12 mouse cellular contexts compared by ENCODE assay signal in the genomic region with DNA sequence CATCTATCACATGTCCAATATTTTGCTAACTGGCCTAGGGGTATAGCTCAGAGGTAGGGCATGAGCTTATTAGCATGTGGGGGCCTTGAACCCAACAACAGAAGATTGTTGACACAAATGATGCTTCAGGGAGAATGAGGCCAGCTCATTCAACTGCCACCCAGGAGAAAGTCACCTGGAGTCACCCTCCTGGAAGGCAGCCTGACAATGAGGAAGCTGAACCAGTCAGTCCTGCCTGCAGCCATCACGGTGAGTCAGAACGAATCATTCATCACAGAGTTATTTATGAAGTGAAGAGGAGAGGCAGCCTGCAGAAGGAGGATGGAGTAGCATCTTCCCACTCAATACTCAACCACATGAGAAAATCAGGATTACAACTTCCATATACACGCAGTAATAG.
DNase-seq lines count a peak whose midpoint lies in the region; ATAC-seq and TF ChIP-seq lines count a peak whose summit lies in the region.
"Had no signal": no experiment of that assay in that cellular context is flagged by ENCODE, and none has a peak within 500 bp of the region (broad histone marks: within the 10 kb centered on the region; RNA-seq: fewer than 3 reads in every experiment).

No protein-coding gene starts in this region.

- H3K4me1 ChIP-seq in stomach, postnatal 0 days (replicated peaks; ENCODE audit: control insufficient read depth, insufficient read depth): no peaks in the 10 kb centered on the region
- H3K4me1 ChIP-seq: forebrain, embryonic 15.5 days; hindbrain, embryonic 13.5 days had no signal

- H3K27ac ChIP-seq in stomach, postnatal 0 days (replicated peaks): no peak overlapping the region
- H3K27ac ChIP-seq: forebrain, embryonic 15.5 days; hindbrain, embryonic 13.5 days had no signal

- WGBS in stomach, postnatal 0 days: 75% methylated on average over 3 of the region's 3 CpGs

- H3K9ac ChIP-seq in stomach, postnatal 0 days (ENCODE audit: low read length): no peak overlapping the region
- H3K9ac ChIP-seq: forebrain, embryonic 15.5 days; hindbrain, embryonic 13.5 days had no signal

- no peaks in the 10 kb centered on the region for H3K27me3 ChIP-seq in stomach, postnatal 0 days (ENCODE audit: control insufficient read depth, insufficient read depth, low read length)
- H3K27me3 ChIP-seq: forebrain, embryonic 15.5 days; hindbrain, embryonic 13.5 days had no signal

- no peak for DNase-seq in frontal cortex, postnatal 14 days (ENCODE audit: low spot score in 2 of 2)
- DNase-seq in right cerebral cortex, adult 2 months (ENCODE audit: low spot score in 2 of 2): peak; percentile 44 to 60
- no peak for DNase-seq in right cerebral cortex, postnatal 10 days (ENCODE audit: low spot score in 2 of 2)
- DNase-seq in Muller cell, postnatal 12 days (ENCODE audit: inconsistent ontology term): peak; percentile 54
- DNase-seq in stomach, postnatal 0 days (ENCODE audit: low spot score): no peak
- DNase-seq in embryo, embryonic 10 days (ENCODE audit: low spot score): no peak
- no peak for DNase-seq in cerebellum, postnatal 25 days
- DNase-seq: gastrocnemius, postnatal 36 days; spleen, adult 18-20 months had no signal

- TF ChIP-seq EP300 in stomach, postnatal 0 days (optimal IDR thresholded peaks at IDR 0.05): no peak

- no peak overlapping the region for H3K4me2 ChIP-seq in stomach, postnatal 0 days (replicated peaks; ENCODE audit: low read depth)
- H3K4me2 ChIP-seq: forebrain, embryonic 15.5 days; hindbrain, embryonic 13.5 days had no signal

- TF ChIP-seq CTCF in stomach, postnatal 0 days (IDR thresholded peaks at IDR 0.05; ENCODE audit: low read depth): no peak

- no peaks in the 10 kb centered on the region for H3K9me3 ChIP-seq in stomach, postnatal 0 days (ENCODE audit: control insufficient read depth, low read length)
- H3K9me3 ChIP-seq: forebrain, embryonic 15.5 days; hindbrain, embryonic 13.5 days had no signal

- no peak overlapping the region for H3K4me3 ChIP-seq in stomach, postnatal 0 days (ENCODE audit: low read depth, low read length)
- H3K4me3 ChIP-seq: forebrain, embryonic 15.5 days; hindbrain, embryonic 13.5 days had no signal

- peak; percentile 90 for ATAC-seq in frontal cortex, adult (ENCODE audit: low TSS enrichment)
- ATAC-seq in stomach, postnatal 0 days (ENCODE audit: low FRiP score, low TSS enrichment): peak; percentile 58; the same call in 1 of the 2 replicates
- ATAC-seq: forebrain, embryonic 15.5 days had no signal

- peaks cover 13% of the 10 kb centered on the region for H3K36me3 ChIP-seq in stomach, postnatal 0 days (ENCODE audit: control insufficient read depth, insufficient read depth, low read length)

Comparison
In these comparisons a context has a peak if more than half of its experiments do, and no peak if none do; other contexts are left out.
1. DNase-seq: peak in right cerebral cortex, adult 2 months (2 of 2) and Muller cell, postnatal 12 days (single experiment); none in frontal cortex, postnatal 14 days (0 of 2), right cerebral cortex, postnatal 10 days (0 of 2), stomach, postnatal 0 days (single experiment), embryo, embryonic 10 days (single experiment) and cerebellum, postnatal 25 days (0 of 2).